Mouse (Mus musculus) left cerebral cortex, adult 2 months (tissue): ENCODE data around the gene Kif1b. TPM values are rescaled to one million over a fixed set of nuclear protein-coding genes. Genes with fewer than 3 reads are reported as not detected.

Source experiments
- DNase-seq, 2 experiments: peaks; one replicate each; pipeline ENCODE4 v3.0.0; 2021 to 2022; ENCODE audit warnings: low spot score in 2 of 2, mixed read lengths in 1 of 2; ENCODE audit errors: extremely low spot score in 1 of 2
- H3K27ac ChIP-seq: fragments of 200-600 bp; 2 replicates; pipeline ENCODE4 v1.8.1; 2022
- H3K4me3 ChIP-seq: fragments of 200-600 bp; 2 replicates; pipeline ENCODE4 v1.8.1; 2022
- CTCF ChIP-seq: fragments of 200-600 bp; IDR thresholded peaks from 2 replicates; pipeline ENCODE4 v1.8.1; 2022; ENCODE audit warnings: antibody characterized with exemption, mild to moderate bottlenecking, moderate library complexity
- intact Hi-C: fragments of 180-260 bp; cut with DNase I; formaldehyde crosslinking; loops from one replicate; pipeline ENCODE4 v1.15.1; 2025
- total RNA-seq, 2 experiments: library from RNA; stranded (reverse); gene quantifications; 2 replicates each; pipeline ENCODE4 v1.2.3; 2021

The Kif1b gene
- total RNA-seq, 2 experiments from 2014 or later: 444 to 487 TPM

DNA sequence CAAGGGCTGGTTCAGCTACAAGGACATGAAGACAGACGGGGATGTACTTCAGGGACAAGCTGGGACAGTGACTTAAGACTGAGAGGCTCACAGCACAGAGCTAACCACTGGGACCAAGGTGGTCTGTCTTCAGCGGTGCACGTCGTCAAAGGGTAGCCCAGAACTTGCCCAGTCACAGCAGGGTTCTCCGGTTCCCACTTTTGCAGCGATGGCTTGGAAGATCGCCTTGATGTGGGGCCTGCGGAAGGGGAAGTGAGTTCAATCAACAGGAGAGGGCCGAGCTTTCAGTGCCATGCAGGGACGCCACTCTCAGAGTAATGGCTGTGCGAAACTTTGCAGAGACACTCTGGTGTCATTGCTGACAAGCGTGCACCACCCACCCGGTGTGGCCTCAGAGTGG lies 147.6 kb downstream of the Kif1b start:
- DNase-seq: no peak
- intact Hi-C loops: no loop called here
- no peak overlapping the region for H3K27ac ChIP-seq
- no peak overlapping the region for H3K4me3 ChIP-seq
- TF ChIP-seq CTCF: no peak

- Histone ChIP-seq H3K4me3 (no peak overlapping the region), H3K27ac (no peak overlapping the region)
- DNase-seq: no peak
- intact Hi-C loops: no loop called here
- TF ChIP-seq CTCF: no peak
Observed at GRCm38 (mm10) chr4:149159203-149159602, 148.3 kb downstream of the Kif1b start.

DNA sequence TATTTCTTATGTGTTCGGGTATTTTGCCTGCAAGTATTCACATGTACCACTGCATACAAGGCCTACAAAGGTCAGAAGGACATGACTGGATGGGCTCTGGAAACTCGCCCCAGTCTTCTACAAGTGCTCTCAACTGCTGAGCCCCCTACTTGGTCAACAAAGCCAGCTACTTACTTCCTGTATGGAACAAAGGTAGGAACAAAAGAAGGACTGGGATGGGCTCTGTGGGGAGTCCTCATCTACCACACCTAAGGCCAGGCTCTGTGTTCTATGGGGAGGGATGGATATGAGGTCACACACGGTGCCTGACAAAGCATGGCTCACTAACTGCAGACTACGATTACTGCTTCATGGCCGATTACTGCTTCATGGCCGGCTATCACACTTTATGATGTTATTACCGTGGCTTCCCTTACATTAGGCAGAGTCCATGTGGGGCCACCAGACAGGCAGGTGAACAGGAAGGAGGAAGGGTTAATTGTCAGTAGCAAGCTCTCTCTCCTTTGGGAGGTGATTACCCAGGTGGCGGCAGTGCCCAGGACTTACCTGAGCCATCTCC lies 150.0 kb downstream of the Kif1b start:
- no peak for DNase-seq
- intact Hi-C loops: no loop called here
- H3K4me3 ChIP-seq: no peak overlapping the region
- TF ChIP-seq CTCF: no peak
- H3K27ac ChIP-seq: no peak overlapping the region

DNA sequence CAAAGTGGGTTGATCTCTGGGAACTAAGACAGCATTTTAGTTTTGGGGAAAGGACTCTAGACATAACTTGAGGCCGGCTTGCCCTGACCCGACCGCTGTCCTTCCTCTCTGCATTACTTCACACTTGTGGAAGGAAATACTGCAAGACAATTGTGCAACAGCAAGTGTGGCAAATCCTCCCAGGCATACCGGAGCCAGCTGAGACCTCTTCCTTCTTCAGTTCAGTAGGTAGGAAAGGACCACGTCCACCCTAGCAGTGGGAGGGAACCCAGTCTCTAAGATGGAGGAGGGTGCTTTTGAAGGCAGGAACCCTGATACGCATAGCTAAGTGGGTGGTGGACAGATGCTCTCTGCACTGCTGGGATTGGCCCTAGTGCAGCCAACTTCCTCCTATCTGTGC lies 151.8 kb downstream of the Kif1b start:
- no peak for DNase-seq
- Histone ChIP-seq H3K4me3 (no peak overlapping the region), H3K27ac (no peak overlapping the region)
- TF ChIP-seq CTCF: no peak
- intact Hi-C loops: no loop called here

DNA sequence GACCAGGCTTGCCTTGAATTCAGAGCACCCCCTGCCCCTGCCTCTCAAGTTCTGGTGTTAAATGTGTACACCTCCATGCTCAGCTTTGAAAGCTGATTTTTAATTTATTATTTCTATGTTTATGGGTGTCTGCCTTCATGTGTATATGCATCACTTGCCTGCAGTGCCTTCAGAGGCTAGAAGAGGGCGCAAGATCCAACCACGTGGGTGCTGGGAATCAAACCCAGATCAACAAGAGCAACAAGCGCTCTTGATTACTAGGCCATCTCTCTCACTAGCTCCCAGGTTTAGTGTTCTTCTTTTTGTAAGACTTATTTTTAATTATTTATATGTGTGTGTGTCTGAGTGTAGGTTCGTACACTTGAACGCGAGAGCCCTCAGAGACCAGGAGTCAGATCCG lies 152.6 kb downstream of the Kif1b start:
- no peak overlapping the region for H3K27ac ChIP-seq
- intact Hi-C loops: no loop called here
- no peak overlapping the region for H3K4me3 ChIP-seq
- no peak for DNase-seq
- TF ChIP-seq CTCF: no peak

- Histone ChIP-seq H3K4me3 (no peak overlapping the region), H3K27ac (no peak overlapping the region)
- TF ChIP-seq CTCF: no peak
- DNase-seq: no peak
- intact Hi-C loops: no loop called here
Observed at GRCm38 (mm10) chr4:149150721-149151120, 156.8 kb downstream of the Kif1b start.

- Histone ChIP-seq H3K27ac (no peak overlapping the region), H3K4me3 (no peak overlapping the region)
- intact Hi-C loops: no loop called here
- no peak for TF ChIP-seq CTCF
- DNase-seq: no peak
Observed at GRCm38 (mm10) chr4:149150256-149150655, 157.2 kb downstream of the Kif1b start.

- intact Hi-C loops: loop anchor here (10.0 kb wide), 2 partner anchors 295 to 565 kb away; no protein-coding TSS in a partner anchor
- Histone ChIP-seq H3K4me3 (no peak overlapping the region), H3K27ac (no peak overlapping the region)
- DNase-seq: no peak
- no peak for TF ChIP-seq CTCF
Observed at GRCm38 (mm10) chr4:149149611-149150010, 157.9 kb downstream of the Kif1b start.

DNA sequence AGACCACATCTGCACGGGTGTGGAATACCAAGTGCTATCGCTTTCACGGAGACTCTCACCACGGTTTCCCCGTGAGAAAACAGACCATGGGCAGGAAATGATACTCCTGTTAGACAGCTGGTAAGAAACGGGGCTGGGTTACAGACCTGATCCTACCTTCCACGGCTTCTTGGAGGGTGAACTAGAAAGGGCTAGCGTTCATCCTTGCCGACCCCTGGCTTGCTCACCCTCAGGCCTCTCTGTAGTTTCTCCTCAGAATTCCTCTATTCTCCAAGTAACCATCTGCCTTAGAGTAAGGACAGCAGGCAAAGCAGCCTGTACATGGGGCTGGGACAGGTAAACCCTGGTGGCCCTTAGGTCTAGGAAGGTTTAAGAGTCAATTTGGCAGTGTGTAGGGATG lies 158.3 kb downstream of the Kif1b start:
- no peak overlapping the region for H3K27ac ChIP-seq
- intact Hi-C loops: loop anchor here (10.0 kb wide), 2 partner anchors 296 to 566 kb away; no protein-coding TSS in a partner anchor
- no peak for TF ChIP-seq CTCF
- DNase-seq: no peak
- H3K4me3 ChIP-seq: no peak overlapping the region

DNA sequence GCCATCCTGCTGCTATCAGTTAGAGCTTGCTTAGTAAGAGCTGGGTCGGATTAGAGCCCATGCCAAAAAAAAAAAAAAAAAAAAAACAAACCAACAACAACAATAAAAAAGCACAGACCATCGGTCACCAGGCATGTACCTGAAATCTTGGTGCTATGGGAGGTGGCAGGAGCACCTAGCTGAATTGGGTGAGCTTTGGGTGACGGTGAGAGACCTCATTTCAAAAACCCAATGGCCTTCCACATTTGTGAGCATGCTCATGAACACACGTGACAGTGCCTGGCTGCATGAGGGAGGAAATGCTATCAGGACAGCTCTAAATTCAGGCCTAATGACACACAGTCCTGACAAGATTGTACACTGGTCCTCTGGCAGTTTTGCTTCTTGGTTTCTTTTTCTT lies 159.4 kb downstream of the Kif1b start:
- no peak overlapping the region for H3K4me3 ChIP-seq
- TF ChIP-seq CTCF: no peak
- no peak for DNase-seq
- intact Hi-C loops: loop anchor here (10.0 kb wide), 2 partner anchors 297 to 567 kb away; no protein-coding TSS in a partner anchor
- H3K27ac ChIP-seq: no peak overlapping the region

DNA sequence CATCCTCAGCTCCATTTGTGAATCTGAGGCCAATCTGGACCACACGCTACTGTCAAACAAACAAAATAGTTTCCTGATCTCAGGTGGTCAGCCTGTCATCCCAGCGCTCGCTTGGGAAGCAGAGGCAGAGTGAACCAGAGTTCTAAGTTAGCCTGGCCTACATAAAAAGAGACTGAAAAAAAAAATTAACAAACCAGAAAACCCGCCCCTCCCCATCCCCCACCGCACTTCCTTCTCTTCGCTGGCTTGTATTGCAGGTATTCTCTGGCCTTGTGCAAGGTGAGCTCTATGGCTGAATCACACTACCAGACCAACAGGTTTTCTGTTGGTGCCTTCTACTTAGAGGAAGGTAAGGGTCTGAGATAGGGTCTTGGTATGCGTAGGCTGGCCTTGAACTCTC lies 160.0 kb downstream of the Kif1b start:
- Histone ChIP-seq H3K27ac (no peak overlapping the region), H3K4me3 (no peak overlapping the region)
- DNase-seq: no peak
- TF ChIP-seq CTCF: no peak
- intact Hi-C loops: loop anchor here (10.0 kb wide), 2 partner anchors 297 to 567 kb away; no protein-coding TSS in a partner anchor

GRCm38 (mm10) chr4:149145151-149145550 lies 162.3 kb downstream of the Kif1b start:
- DNase-seq: no peak
- intact Hi-C loops: loop anchor here (2.0 to 10.0 kb wide), 3 partner anchors 38 to 570 kb away; no protein-coding TSS in a partner anchor
- Histone ChIP-seq H3K4me3 (no peak overlapping the region), H3K27ac (no peak overlapping the region)
- no peak for TF ChIP-seq CTCF

DNA sequence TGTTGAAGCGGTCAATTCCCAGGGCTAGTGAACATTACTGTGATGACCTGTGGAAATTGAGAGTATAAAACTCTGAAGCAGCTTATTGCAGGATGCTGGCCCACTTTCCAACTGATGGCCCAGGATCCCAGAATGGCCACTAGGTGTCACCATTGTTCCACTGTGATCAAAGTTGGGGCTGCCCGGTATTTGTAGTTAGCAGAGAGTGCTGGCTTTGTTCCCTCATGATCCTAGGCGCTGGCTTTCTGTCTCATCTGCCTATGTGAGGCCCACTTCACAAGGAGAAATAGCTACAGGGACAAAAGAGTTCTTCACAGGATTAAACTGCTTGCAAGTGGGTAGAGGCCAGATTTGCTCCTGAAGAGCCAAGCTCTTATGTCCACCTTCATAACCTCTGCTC lies 163.0 kb downstream of the Kif1b start:
- peak; percentile 98 for TF ChIP-seq CTCF
- no peak overlapping the region for H3K4me3 ChIP-seq
- intact Hi-C loops: loop anchor here (2.0 to 10.0 kb wide), 4 partner anchors 38 to 570 kb away; no protein-coding TSS in a partner anchor
- H3K27ac ChIP-seq: no peak overlapping the region
- peak; percentile 79 to 84 for DNase-seq
